Mouse (Mus musculus): ENCODE data around the gene Eomes. TPM values are rescaled to one million over a fixed set of nuclear protein-coding genes. Genes with fewer than 3 reads are reported as not detected.

Gene Eomes
- total and polyA plus RNA-seq, 2 experiments: 0.11 TPM; not detected in 1

- peak overlapping the region; percentile 36 for H3K4me3 ChIP-seq (ENCODE audit: insufficient read depth, low read depth, low read length)
- H3K79me2 ChIP-seq (ENCODE audit: control insufficient read depth, insufficient read depth, low read length): no peaks in the 10 kb centered on the region
- H3K4me1 ChIP-seq (ENCODE audit: control insufficient read depth, insufficient read depth, low read length): peaks cover 11% of the 10 kb centered on the region
- no peaks in the 10 kb centered on the region for H3K36me3 ChIP-seq (ENCODE audit: control insufficient read depth, insufficient read depth, low read length)
- under 1% methylated on average over 28 of the region's 28 CpGs for WGBS
- H3K27ac ChIP-seq (replicated peaks; ENCODE audit: insufficient read depth, low read depth, low read length): no peak overlapping the region
- no peak for TF ChIP-seq POLR2A (IDR thresholded peaks at IDR 0.05; ENCODE audit: extremely low read depth, insufficient read depth, low read length)
- peak; percentile 38 for TF ChIP-seq CTCF (IDR thresholded peaks at IDR 0.05; ENCODE audit: low read depth, low read length)
- no peak overlapping the region for H3K9ac ChIP-seq (ENCODE audit: low read depth, low read length)
- peaks cover 14% of the 10 kb centered on the region; the same call in 1 of the 2 replicates for H3K27me3 ChIP-seq (ENCODE audit: control insufficient read depth, insufficient read depth, low read length)
- DNase-seq (ENCODE audit: extremely low read depth, low read depth, low spot score): peak; percentile 53
Observed at GRCm38 (mm10) chr9:118488138-118488895, 10.3 kb downstream of the Eomes start.

- H3K4me3 ChIP-seq (ENCODE audit: insufficient read depth, low read depth, low read length): peak overlapping the region; percentile 25; the same call in 1 of the 2 replicates
- H3K9ac ChIP-seq (ENCODE audit: low read depth, low read length): no peak overlapping the region
- no peaks in the 10 kb centered on the region for H3K36me3 ChIP-seq (ENCODE audit: control insufficient read depth, insufficient read depth, low read length)
- peaks cover 11% of the 10 kb centered on the region for H3K4me1 ChIP-seq (ENCODE audit: control insufficient read depth, insufficient read depth, low read length)
- peaks cover 14% of the 10 kb centered on the region; the same call in 1 of the 2 replicates for H3K27me3 ChIP-seq (ENCODE audit: control insufficient read depth, insufficient read depth, low read length)
- no peak for DNase-seq (ENCODE audit: extremely low read depth, low read depth, low spot score)
- H3K27ac ChIP-seq (replicated peaks; ENCODE audit: insufficient read depth, low read depth, low read length): no peak overlapping the region
- WGBS: 4% methylated on average over 20 of the region's 20 CpGs
- TF ChIP-seq CTCF (IDR thresholded peaks at IDR 0.05; ENCODE audit: low read depth, low read length) (no peak), POLR2A (IDR thresholded peaks at IDR 0.05; ENCODE audit: extremely low read depth, insufficient read depth, low read length) (no peak)
- no peaks in the 10 kb centered on the region for H3K79me2 ChIP-seq (ENCODE audit: control insufficient read depth, insufficient read depth, low read length)
Observed at GRCm38 (mm10) chr9:118488896-118489578, 11.0 kb downstream of the Eomes start.

GRCm38 (mm10) chr9:118489579-118490019 is 11.6 kb downstream of the Eomes start:
- H3K27me3 ChIP-seq (ENCODE audit: control insufficient read depth, insufficient read depth, low read length): peaks cover 14% of the 10 kb centered on the region; the same call in 1 of the 2 replicates
- H3K4me1 ChIP-seq (ENCODE audit: control insufficient read depth, insufficient read depth, low read length): peaks cover 11% of the 10 kb centered on the region
- H3K79me2 ChIP-seq (ENCODE audit: control insufficient read depth, insufficient read depth, low read length): no peaks in the 10 kb centered on the region
- peak; percentile 24 for DNase-seq (ENCODE audit: extremely low read depth, low read depth, low spot score)
- no peak for TF ChIP-seq POLR2A (IDR thresholded peaks at IDR 0.05; ENCODE audit: extremely low read depth, insufficient read depth, low read length)
- TF ChIP-seq CTCF (IDR thresholded peaks at IDR 0.05; ENCODE audit: low read depth, low read length): peak; percentile 91
- no peak overlapping the region for H3K4me3 ChIP-seq (ENCODE audit: insufficient read depth, low read depth, low read length)
- under 1% methylated on average over 16 of the region's 16 CpGs for WGBS
- no peak overlapping the region for H3K27ac ChIP-seq (replicated peaks; ENCODE audit: insufficient read depth, low read depth, low read length)
- no peaks in the 10 kb centered on the region for H3K36me3 ChIP-seq (ENCODE audit: control insufficient read depth, insufficient read depth, low read length)
- H3K9ac ChIP-seq (ENCODE audit: low read depth, low read length): no peak overlapping the region

GRCm38 (mm10) chr9:118491195-118491594 is 13.2 kb downstream of the Eomes start:
- TF ChIP-seq CTCF (IDR thresholded peaks at IDR 0.05; ENCODE audit: low read depth, low read length) (no peak), POLR2A (IDR thresholded peaks at IDR 0.05; ENCODE audit: extremely low read depth, insufficient read depth, low read length) (no peak)
- H3K36me3 ChIP-seq (ENCODE audit: control insufficient read depth, insufficient read depth, low read length): no peaks in the 10 kb centered on the region
- no peak for DNase-seq (ENCODE audit: extremely low read depth, low read depth, low spot score)
- no peak overlapping the region for H3K9ac ChIP-seq (ENCODE audit: low read depth, low read length)
- WGBS: 88% methylated on average over 4 of the region's 4 CpGs
- H3K4me1 ChIP-seq (ENCODE audit: control insufficient read depth, insufficient read depth, low read length): peaks cover 11% of the 10 kb centered on the region
- no peaks in the 10 kb centered on the region for H3K79me2 ChIP-seq (ENCODE audit: control insufficient read depth, insufficient read depth, low read length)
- H3K4me3 ChIP-seq (ENCODE audit: insufficient read depth, low read depth, low read length): no peak overlapping the region
- peaks cover 14% of the 10 kb centered on the region; the same call in 1 of the 2 replicates for H3K27me3 ChIP-seq (ENCODE audit: control insufficient read depth, insufficient read depth, low read length)
- H3K27ac ChIP-seq (replicated peaks; ENCODE audit: insufficient read depth, low read depth, low read length): no peak overlapping the region

- no peak for DNase-seq (ENCODE audit: extremely low read depth, low read depth, low spot score)
- Histone ChIP-seq H3K4me3 (ENCODE audit: insufficient read depth, low read depth, low read length) (no peak overlapping the region), H3K4me1 (ENCODE audit: control insufficient read depth, insufficient read depth, low read length) (peaks cover 6% of the 10 kb centered on the region), H3K79me2 (ENCODE audit: control insufficient read depth, insufficient read depth, low read length) (no peaks in the 10 kb centered on the region), H3K27ac (replicated peaks; ENCODE audit: insufficient read depth, low read depth, low read length) (no peak overlapping the region), H3K36me3 (ENCODE audit: control insufficient read depth, insufficient read depth, low read length) (no peaks in the 10 kb centered on the region), H3K27me3 (ENCODE audit: control insufficient read depth, insufficient read depth, low read length) (peaks cover under 1% of the 10 kb centered on the region; the same call in 1 of the 2 replicates), H3K9ac (ENCODE audit: low read depth, low read length) (no peak overlapping the region)
- 76% methylated on average over 8 of the region's 8 CpGs for WGBS
- TF ChIP-seq CTCF (IDR thresholded peaks at IDR 0.05; ENCODE audit: low read depth, low read length): no peak
- TF ChIP-seq POLR2A (IDR thresholded peaks at IDR 0.05; ENCODE audit: extremely low read depth, insufficient read depth, low read length): no peak
Observed at GRCm38 (mm10) chr9:118492932-118493698, 15.1 kb downstream of the Eomes start.
